Mouse (Mus musculus) testis, adult 2 months (tissue): ENCODE data around the gene Dis3.

Experiments used
- CTCF ChIP-seq: fragments of 200-500 bp; IDR thresholded peaks from 2 replicates; pipeline ENCODE4 v1.5.1; 2012; ENCODE audit warnings: low read depth, mild to moderate bottlenecking, inconsistent platforms, low read length, moderate library complexity; ENCODE audit not compliant: control insufficient read depth, insufficient read depth, insufficient replicate concordance
- POLR2A ChIP-seq: fragments of 200-500 bp; IDR thresholded peaks from 2 replicates; pipeline ENCODE4 v1.6.1; 2012; ENCODE audit warnings: low read depth, mild to moderate bottlenecking, inconsistent platforms, low read length, moderate library complexity; ENCODE audit not compliant: control insufficient read depth

GRCm38 (mm10) chr14:99124076-99124475 lies 24.5 kb upstream of the Dis3 start:
- TF ChIP-seq POLR2A (no peak), CTCF (no peak)
